Mouse (Mus musculus): ENCODE data around the gene Spdl1.

- TF ChIP-seq CTCF (IDR thresholded peaks at IDR 0.05; ENCODE audit: low read depth) = no peak
- no peak for TF ChIP-seq EP300 (optimal IDR thresholded peaks at IDR 0.05)
Observed at GRCm38 (mm10) chr11:34791872-34792271, 41.6 kb downstream of the Spdl1 start.
